Mouse (Mus musculus): ENCODE measurements around the gene Dock8.

DNA sequence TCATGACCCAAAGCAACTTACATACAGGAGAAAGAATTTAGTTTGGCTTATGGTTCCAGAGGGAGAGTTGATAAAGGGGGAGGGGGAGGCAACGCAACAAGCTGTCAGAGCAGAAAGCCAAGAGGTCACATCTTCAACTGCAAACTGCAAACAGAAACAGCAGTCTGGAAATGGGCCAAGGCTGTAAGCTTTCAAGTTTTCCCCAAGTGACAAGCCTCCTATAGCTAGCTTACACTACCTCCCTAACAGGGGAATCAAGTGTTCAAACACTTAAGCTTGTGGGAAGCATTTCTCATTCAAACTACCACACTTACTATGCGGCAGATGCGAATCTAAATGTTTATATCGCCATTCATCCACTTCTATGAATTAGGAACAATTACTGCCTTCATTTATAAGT lies 4.5 kb downstream of the Dock8 start:
- TF ChIP-seq CTCF (IDR thresholded peaks at IDR 0.05; ENCODE audit: low read depth, low read length) = no peak
- TF ChIP-seq POLR2A (IDR thresholded peaks at IDR 0.05; ENCODE audit: insufficient read depth, low read length) = no peak
